Mouse (Mus musculus) left cerebral cortex, adult 8-10 months (tissue): ENCODE results near the gene Suclg2. TPM values are rescaled to one million over a fixed set of nuclear protein-coding genes. Genes with fewer than 3 reads are reported as not detected.

Source experiments
- DNase-seq, 2 experiments: peaks; one replicate each; pipeline ENCODE4 v3.0.0; 2022; ENCODE audit warnings: low spot score in 2 of 2
- total RNA-seq, 4 experiments: library from RNA; stranded (reverse); gene quantifications; 2 replicates each; pipeline ENCODE4 v1.2.4; 2022

The Suclg2 gene
- total RNA-seq, 4 experiments from 2014 or later, result 20.7 to 24.1 (median 21.2) TPM

DNA sequence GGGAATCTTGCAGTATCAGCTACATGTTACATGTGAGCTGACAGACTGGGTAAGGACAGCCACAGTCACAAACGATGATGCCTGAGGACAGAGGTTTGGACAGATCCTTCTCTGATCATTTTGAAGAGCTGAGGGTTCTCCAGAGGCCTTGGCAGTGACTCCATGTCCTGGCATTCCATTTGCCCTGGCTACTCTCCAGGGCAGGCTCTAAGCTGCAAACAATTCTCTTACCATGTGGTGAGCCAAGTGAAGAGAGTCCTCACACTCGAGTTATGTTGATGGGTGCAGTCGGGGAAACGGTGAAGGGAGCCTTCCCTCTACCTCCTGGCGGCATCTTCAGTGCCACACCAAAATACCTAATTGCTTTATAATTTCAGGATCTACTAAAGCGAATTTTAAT is 235.5 kb downstream of the Suclg2 start:
- no peak for DNase-seq

DNA sequence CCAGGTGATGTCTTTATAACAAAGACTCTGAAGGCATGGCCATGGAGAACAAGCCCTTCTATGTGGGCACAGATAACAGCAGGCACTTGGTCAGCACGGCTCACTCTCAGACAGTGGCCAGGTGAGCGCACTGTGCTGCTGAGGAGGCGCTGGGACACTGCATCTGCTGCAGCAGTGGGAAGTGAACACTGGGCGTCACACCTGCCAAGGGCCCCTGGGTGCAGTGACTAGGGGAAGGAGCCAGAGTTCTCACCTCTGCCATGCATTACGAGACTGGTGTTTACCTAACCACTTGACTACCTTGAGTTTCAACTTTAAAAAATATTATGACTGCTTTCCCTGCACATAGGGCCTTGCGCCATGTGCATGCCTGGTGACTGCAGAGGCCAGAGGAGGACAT is 238.8 kb downstream of the Suclg2 start:
- DNase-seq, result no peak

DNA sequence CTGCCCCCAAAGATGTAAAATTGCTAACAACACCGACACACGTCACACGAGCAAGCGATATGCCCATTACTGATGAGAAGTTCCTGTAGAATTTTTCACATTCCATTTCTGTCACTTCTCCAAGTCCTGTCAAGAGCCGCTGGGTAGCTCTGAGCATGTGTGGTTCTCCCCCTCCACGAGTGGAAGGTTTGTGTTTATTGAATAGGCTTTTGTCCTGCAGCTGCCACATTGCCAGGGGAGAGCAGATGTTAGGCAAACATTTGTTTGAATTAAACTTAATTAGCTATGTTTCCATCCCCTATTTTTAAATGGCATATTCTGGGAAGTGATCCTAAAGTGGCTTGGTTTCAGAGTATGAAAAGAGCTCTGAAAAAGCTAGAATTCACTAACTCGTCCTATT is 249.1 kb downstream of the Suclg2 start:
- no peak for DNase-seq

DNA sequence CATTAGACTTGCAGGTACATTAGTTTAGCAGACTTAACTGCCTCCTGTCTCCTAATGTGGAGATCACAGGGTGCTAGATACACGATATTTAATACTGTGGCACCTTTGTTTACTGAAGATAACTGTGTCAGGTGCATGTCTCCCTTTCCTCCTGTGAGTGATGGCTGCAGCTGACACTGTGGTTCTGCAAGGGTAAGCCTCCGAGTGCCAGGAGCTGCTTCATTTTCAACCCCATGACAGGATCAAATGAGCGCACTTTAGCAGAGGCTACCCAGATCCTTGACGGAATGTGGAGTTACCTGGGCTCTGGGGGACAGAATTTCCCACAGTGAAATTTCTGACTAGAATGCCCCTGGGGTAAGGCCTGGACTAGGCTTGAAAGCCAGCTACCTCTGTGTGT is 253.3 kb downstream of the Suclg2 start:
- DNase-seq, result no peak

DNA sequence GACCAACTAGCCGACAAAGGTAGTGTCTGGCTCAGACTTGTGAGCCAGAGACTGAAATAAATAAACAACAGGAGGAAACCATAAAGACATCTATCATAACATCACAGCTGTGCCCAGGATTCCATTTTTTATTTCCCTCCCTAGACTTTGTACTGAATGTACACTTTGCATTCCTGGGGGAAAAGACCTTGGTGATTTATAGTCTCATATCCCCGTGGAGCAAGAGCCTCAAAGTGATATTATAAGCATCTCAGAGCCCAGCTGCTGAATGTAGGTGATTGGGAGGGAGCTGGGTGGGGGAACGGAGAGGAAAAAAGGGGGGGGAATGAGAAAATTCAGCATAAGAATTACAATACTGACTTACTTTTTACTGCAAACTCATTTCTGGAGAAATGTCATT is 259.2 kb downstream of the Suclg2 start:
- no peak for DNase-seq

DNA sequence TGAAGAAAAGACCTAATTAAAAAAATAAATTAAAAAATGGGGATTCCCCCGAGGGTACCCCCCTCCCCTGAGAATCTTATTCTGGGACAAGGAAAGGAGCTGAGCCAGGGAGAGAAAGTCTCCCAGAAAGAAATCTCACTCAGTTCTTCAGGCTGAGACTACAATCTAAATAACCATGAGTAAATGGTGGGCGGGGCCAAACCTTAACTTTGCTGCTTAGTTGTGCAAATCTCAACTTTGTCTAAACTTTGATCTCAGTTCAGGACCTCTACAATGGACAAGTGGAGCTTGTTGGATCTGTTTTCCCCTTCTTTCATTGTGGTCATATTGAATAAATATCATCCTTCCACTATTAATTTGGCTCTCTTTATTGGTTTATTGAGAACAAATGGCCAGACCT is 272.4 kb downstream of the Suclg2 start:
- no peak for DNase-seq

DNA sequence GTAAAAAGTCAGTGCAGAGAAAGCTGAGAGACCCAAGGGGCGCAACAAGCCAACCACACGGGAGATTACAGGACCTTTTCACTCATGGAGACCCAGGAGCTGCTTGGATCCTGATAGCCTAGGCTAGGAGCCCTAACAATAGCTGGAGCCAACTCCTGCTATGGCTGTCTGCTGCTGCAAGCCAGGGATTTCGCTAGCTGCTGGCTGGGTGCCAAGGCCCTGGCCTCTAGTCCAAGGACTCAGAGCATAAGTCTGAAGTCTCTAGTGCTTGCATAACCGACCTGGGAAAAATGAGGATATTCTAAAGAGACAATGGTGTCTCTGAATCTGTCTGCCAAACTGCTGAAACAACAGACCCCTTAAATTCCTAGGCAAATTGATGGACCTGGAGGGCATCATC is 273.6 kb downstream of the Suclg2 start:
- DNase-seq, result no peak
